Mouse (Mus musculus): ENCODE data around the gene Gpc4. TPM values are rescaled to one million over a fixed set of nuclear protein-coding genes. Genes with fewer than 3 reads are reported as not detected.

The Gpc4 gene
- 4.0 and 9.3 TPM in 2 replicates for polyA plus RNA-seq (2014; fragmentation: Nextera tagmentation; extraction: Ambion mirVana)

DNA sequence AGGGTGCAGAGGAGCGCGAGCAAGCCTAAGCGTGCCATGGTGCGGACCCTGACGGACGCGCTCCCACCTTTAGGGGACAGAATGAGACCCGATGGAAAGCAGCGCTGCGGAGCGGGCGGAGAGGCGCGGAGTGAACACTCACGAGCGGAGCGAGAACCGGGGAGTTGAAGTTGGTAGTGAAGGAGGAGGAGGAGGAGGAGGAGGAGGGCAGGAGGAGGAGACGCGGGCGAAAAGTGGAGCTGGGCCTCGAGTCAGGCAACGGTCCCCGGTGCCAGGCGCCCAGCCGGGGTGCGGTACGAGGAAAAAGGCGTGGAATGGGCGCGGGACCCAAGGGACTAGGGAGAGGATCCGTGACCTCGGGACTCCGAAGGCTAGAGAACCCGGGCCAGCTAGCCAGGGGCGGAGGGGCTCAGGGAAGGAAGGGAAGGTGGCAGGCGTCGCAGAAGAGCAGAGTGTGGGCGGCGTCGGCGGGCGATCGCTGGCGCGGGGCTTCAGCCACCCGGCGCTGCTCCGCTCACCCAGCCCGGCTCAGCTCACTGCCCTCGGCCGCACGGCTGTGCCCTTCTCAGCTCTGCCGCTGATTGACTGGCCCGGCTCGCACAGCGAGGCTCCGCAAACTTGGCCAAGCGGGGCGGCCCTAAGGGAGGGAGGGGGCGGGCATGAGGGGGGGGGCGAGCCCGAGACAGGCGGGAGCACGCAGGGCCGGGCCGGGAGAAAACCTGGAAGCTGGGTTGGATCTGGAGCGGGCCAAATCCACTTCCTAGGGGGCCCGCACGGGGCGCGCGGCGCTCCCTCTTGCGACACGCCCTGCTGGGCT lies at the start of gene Gpc4:
Gpc4 (minus strand) TSS at position 515 of the 817 bp plus-strand sequence.
- Histone ChIP-seq H3K4me1 (ENCODE audit: control insufficient read depth, insufficient read depth, low read length) (0 out of 2 replicates have a peak, but pooled peaks cover 3% of the 10 kb centered on the region), H3K4me3 (replicated peaks; ENCODE audit: low read depth, low read length) (peak within 1 kb of the TSS; percentile 46), H3K9me3 (ENCODE audit: control insufficient read depth, low read length) (no peaks in the 10 kb centered on the region), H3K36me3 (ENCODE audit: control insufficient read depth, insufficient read depth, low read length) (no peaks in the 10 kb centered on the region), H3K27me3 (ENCODE audit: control insufficient read depth, insufficient read depth, low read length) (no peaks in the 10 kb centered on the region), H3K4me2 (ENCODE audit: low read length) (peak within 1 kb of the TSS; percentile 78), H3K9ac (replicated peaks; ENCODE audit: low read length) (peak within 1 kb of the TSS; percentile 42), H3K27ac (replicated peaks; ENCODE audit: low read depth, low read length) (no peak within 1 kb of the TSS)
- WGBS = 27% methylated on average over 72 of the region's 76 CpGs
- ATAC-seq (ENCODE audit: low FRiP score, low TSS enrichment) (peak; percentile 84), DNase-seq (peak; percentile 77)

GRCm38 (mm10) chrX:52212846-52213245 lies 47.8 kb upstream of the Gpc4 start:
- H3K4me1 ChIP-seq (ENCODE audit: control insufficient read depth, insufficient read depth, low read length) = no peaks in the 10 kb centered on the region
- H3K27me3 ChIP-seq (ENCODE audit: control insufficient read depth, insufficient read depth, low read length) = no peaks in the 10 kb centered on the region
- ATAC-seq (ENCODE audit: low FRiP score, low TSS enrichment) = no peak
- H3K9me3 ChIP-seq (ENCODE audit: control insufficient read depth, low read length) = no peaks in the 10 kb centered on the region
- no peak overlapping the region for H3K4me3 ChIP-seq (replicated peaks; ENCODE audit: low read depth, low read length)
- DNase-seq = no peak
- no peak overlapping the region for H3K4me2 ChIP-seq (ENCODE audit: low read length)
- H3K27ac ChIP-seq (replicated peaks; ENCODE audit: low read depth, low read length) = no peak overlapping the region
- 84% methylated on average over 4 of the region's 4 CpGs for WGBS
- H3K36me3 ChIP-seq (ENCODE audit: control insufficient read depth, insufficient read depth, low read length) = no peaks in the 10 kb centered on the region
- H3K9ac ChIP-seq (replicated peaks; ENCODE audit: low read length) = no peak overlapping the region

DNA sequence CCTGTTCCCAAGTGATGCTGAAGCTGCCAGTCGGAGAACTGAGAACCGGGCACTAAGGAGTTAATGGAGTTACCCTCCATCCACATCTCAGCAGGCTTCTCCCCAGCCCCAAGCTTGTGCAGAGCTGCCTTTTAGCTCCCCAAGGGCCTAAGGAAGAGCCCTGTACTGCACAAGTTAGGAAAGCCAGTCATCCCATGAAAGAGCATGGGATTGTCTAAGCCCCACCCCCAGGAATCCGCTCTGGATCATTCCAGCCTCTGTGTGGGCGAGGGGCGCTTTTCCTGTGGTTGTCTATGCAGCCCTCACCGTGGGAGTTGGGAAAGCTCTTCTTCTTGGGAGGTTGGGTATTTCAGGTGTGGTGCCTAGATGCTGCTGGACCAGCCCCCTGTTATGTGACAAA lies 34.8 kb upstream of the Gpc4 start:
- no peaks in the 10 kb centered on the region for H3K27me3 ChIP-seq (ENCODE audit: control insufficient read depth, insufficient read depth, low read length)
- ATAC-seq (ENCODE audit: low FRiP score, low TSS enrichment) (no peak), DNase-seq (peak; percentile 8)
- H3K27ac ChIP-seq (replicated peaks; ENCODE audit: low read depth, low read length) = no peak overlapping the region
- no peak overlapping the region for H3K4me2 ChIP-seq (ENCODE audit: low read length)
- WGBS = 32% methylated on average over 6 of the region's 6 CpGs
- H3K9ac ChIP-seq (replicated peaks; ENCODE audit: low read length) = no peak overlapping the region
- no peaks in the 10 kb centered on the region for H3K9me3 ChIP-seq (ENCODE audit: control insufficient read depth, low read length)
- no peak overlapping the region for H3K4me3 ChIP-seq (replicated peaks; ENCODE audit: low read depth, low read length)
- H3K4me1 ChIP-seq (ENCODE audit: control insufficient read depth, insufficient read depth, low read length) = no peaks in the 10 kb centered on the region
- no peaks in the 10 kb centered on the region for H3K36me3 ChIP-seq (ENCODE audit: control insufficient read depth, insufficient read depth, low read length)

GRCm38 (mm10) chrX:52193311-52193968 lies 28.4 kb upstream of the Gpc4 start:
- WGBS = 34% methylated on average over 4 of the region's 4 CpGs
- peak; percentile 62 for DNase-seq

DNA sequence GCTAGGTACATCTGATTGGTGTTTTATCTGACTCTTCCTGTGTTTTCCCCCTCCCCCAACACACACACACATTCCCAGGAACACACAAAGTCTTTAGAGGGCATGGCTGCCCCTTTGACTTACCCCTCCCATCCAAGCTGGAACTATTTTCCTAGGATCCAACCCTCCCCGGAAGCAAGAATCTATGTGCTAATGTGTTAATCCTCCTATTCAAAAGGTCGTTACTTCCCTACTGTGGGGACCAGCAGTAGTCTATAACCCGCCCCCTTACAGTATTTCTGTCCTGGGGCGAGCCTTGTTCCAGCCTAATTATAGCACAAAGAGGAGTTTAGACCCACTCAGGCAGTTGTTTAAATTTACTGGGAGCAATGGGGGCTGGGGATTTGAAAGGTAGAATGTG lies 24.0 kb upstream of the Gpc4 start:
- 21% methylated on average over 4 of the region's 4 CpGs for WGBS
- Histone ChIP-seq H3K27ac (replicated peaks; ENCODE audit: low read depth, low read length) (no peak overlapping the region), H3K9me3 (ENCODE audit: control insufficient read depth, low read length) (no peaks in the 10 kb centered on the region), H3K4me1 (ENCODE audit: control insufficient read depth, insufficient read depth, low read length) (no peaks in the 10 kb centered on the region), H3K9ac (replicated peaks; ENCODE audit: low read length) (no peak overlapping the region), H3K4me2 (ENCODE audit: low read length) (no peak overlapping the region), H3K27me3 (ENCODE audit: control insufficient read depth, insufficient read depth, low read length) (no peaks in the 10 kb centered on the region), H3K4me3 (replicated peaks; ENCODE audit: low read depth, low read length) (no peak overlapping the region), H3K36me3 (ENCODE audit: control insufficient read depth, insufficient read depth, low read length) (no peaks in the 10 kb centered on the region)
- no peak for ATAC-seq (ENCODE audit: low FRiP score, low TSS enrichment)
- DNase-seq = no peak

More at GRCm38 (mm10) chrX:52193311-52193968, 28.4 kb upstream of the Gpc4 start:
- Histone ChIP-seq H3K27ac (replicated peaks; ENCODE audit: low read depth, low read length) (no peak overlapping the region), H3K4me2 (ENCODE audit: low read length) (no peak overlapping the region), H3K9me3 (ENCODE audit: control insufficient read depth, low read length) (no peaks in the 10 kb centered on the region), H3K27me3 (ENCODE audit: control insufficient read depth, insufficient read depth, low read length) (no peaks in the 10 kb centered on the region), H3K4me1 (ENCODE audit: control insufficient read depth, insufficient read depth, low read length) (no peaks in the 10 kb centered on the region), H3K4me3 (replicated peaks; ENCODE audit: low read depth, low read length) (no peak overlapping the region), H3K36me3 (ENCODE audit: control insufficient read depth, insufficient read depth, low read length) (no peaks in the 10 kb centered on the region), H3K9ac (replicated peaks; ENCODE audit: low read length) (no peak overlapping the region)
- no peak for ATAC-seq (ENCODE audit: low FRiP score, low TSS enrichment)

DNA sequence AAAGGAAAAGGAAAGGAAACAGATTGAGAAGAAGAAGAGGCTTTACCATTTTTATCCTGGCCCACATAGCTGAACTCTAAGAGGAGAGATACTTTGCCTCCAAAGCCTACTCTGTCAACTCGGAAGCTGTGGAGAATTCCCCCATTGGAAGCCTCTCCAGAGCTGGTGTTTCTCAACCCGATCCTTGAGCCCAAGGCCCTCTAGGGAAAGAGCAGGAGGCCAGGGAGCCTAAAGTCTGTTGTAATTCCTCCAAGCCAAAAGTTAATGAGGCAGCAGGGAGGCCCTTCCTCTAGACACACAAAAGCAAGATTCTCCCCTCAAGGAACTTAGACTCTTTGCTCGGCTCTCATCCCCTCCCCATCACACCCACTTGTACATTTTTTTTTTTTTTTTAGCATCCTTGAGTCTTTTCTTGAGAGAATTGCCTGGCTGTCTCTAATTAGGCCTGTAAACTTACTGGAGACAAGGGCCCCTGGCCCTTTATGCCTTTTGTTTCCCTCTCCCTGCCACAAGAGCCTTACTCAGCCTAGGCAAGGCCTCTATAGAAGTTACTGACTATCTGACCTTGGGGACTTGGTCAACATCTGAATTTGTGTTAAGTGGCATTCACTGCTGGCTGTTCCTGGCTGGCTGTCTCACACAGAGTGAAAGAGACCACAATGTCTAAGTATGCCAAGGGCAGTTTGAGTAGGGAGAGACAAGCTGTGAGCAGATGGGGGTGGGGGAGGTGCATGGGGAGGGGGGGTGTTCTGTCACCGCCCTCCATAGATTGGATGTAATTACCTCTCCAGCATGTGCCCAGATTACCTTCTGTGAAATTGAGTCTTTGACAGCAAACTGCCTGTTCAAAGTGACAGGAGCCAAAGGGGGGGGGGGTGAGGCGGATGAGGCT lies 18.7 kb upstream of the Gpc4 start:
- no peak for DNase-seq

GRCm38 (mm10) chrX:52181401-52181800 lies 16.3 kb upstream of the Gpc4 start:
- 63% methylated on average over 2 of the region's 2 CpGs for WGBS
- Histone ChIP-seq H3K4me3 (replicated peaks; ENCODE audit: low read depth, low read length) (no peak overlapping the region), H3K4me2 (ENCODE audit: low read length) (no peak overlapping the region), H3K9ac (replicated peaks; ENCODE audit: low read length) (no peak overlapping the region), H3K36me3 (ENCODE audit: control insufficient read depth, insufficient read depth, low read length) (no peaks in the 10 kb centered on the region), H3K9me3 (ENCODE audit: control insufficient read depth, low read length) (no peaks in the 10 kb centered on the region), H3K27me3 (ENCODE audit: control insufficient read depth, insufficient read depth, low read length) (no peaks in the 10 kb centered on the region), H3K4me1 (ENCODE audit: control insufficient read depth, insufficient read depth, low read length) (no peaks in the 10 kb centered on the region), H3K27ac (replicated peaks; ENCODE audit: low read depth, low read length) (no peak overlapping the region)
- no peak for ATAC-seq (ENCODE audit: low FRiP score, low TSS enrichment)
- DNase-seq = no peak

More for the DNA sequence above, 18.7 kb upstream of the Gpc4 start:
- Histone ChIP-seq H3K27ac (replicated peaks; ENCODE audit: low read depth, low read length) (no peak overlapping the region), H3K36me3 (ENCODE audit: control insufficient read depth, insufficient read depth, low read length) (no peaks in the 10 kb centered on the region), H3K9me3 (ENCODE audit: control insufficient read depth, low read length) (no peaks in the 10 kb centered on the region), H3K4me2 (ENCODE audit: low read length) (no peak overlapping the region), H3K4me3 (replicated peaks; ENCODE audit: low read depth, low read length) (no peak overlapping the region), H3K4me1 (ENCODE audit: control insufficient read depth, insufficient read depth, low read length) (no peaks in the 10 kb centered on the region), H3K27me3 (ENCODE audit: control insufficient read depth, insufficient read depth, low read length) (no peaks in the 10 kb centered on the region), H3K9ac (replicated peaks; ENCODE audit: low read length) (no peak overlapping the region)
- WGBS = 35% methylated on average over 5 of the region's 5 CpGs
- ATAC-seq (ENCODE audit: low FRiP score, low TSS enrichment) = 0 out of 2 replicates have a peak, but pooled peaks have one; percentile 27

- no peak overlapping the region for H3K4me2 ChIP-seq (ENCODE audit: low read length)
- no peak for ATAC-seq (ENCODE audit: low FRiP score, low TSS enrichment)
- WGBS = 81% methylated on average over 4 of the region's 4 CpGs
These were observed 12.0 kb upstream of the Gpc4 start for GRCm38 (mm10) chrX:52177067-52177466.

More at GRCm38 (mm10) chrX:52177067-52177466, 12.0 kb upstream of the Gpc4 start:
- Histone ChIP-seq H3K9ac (replicated peaks; ENCODE audit: low read length) (no peak overlapping the region), H3K4me3 (replicated peaks; ENCODE audit: low read depth, low read length) (no peak overlapping the region), H3K9me3 (ENCODE audit: control insufficient read depth, low read length) (no peaks in the 10 kb centered on the region), H3K27me3 (ENCODE audit: control insufficient read depth, insufficient read depth, low read length) (no peaks in the 10 kb centered on the region), H3K4me1 (ENCODE audit: control insufficient read depth, insufficient read depth, low read length) (no peaks in the 10 kb centered on the region), H3K27ac (replicated peaks; ENCODE audit: low read depth, low read length) (no peak overlapping the region), H3K36me3 (ENCODE audit: control insufficient read depth, insufficient read depth, low read length) (no peaks in the 10 kb centered on the region)
- DNase-seq = no peak
